Mouse (Mus musculus): ENCODE results near the gene Wdr76.

- TF ChIP-seq POLR2A (IDR thresholded peaks at IDR 0.05; ENCODE audit: borderline replicate concordance, extremely low read depth, insufficient read depth, insufficient read length, poor library complexity, severe bottlenecking) (no peak), CTCF (IDR thresholded peaks at IDR 0.05; ENCODE audit: borderline replicate concordance, extremely low read depth, insufficient read depth, insufficient read length) (no peak)
Observed at GRCm38 (mm10) chr2:121507173-121507950, 839 bp downstream of the Wdr76 start.

Measured in brain, embryonic 14.5 days (tissue).